Mouse (Mus musculus): ENCODE data around the gene Vkorc1l1. TPM values are rescaled to one million over a fixed set of nuclear protein-coding genes. Genes with fewer than 3 reads are reported as not detected.
"Not testable (repeated sequence)": the region's sequence is repeated elsewhere in the genome, so short reads cannot be mapped to it uniquely, and the experiment has no call there.

The Vkorc1l1 gene
- total RNA-seq, 2 experiments from 2014 or later, result 18.5 to 19.9 TPM

- intact Hi-C loops (cut with DNase I), result loop anchor here (2.0 kb wide), 1 partner anchor 32 kb away; the partner anchor contains the start of gene Nupr1l
- DNase-seq, result no peak
These were observed 855 bp upstream of the Vkorc1l1 start for GRCm38 (mm10) chr5:129940736-129941494.

- peak; percentile 46 to 48 for DNase-seq
- intact Hi-C loops (cut with DNase I), result not testable (repeated sequence)
These were observed 536 bp downstream of the Vkorc1l1 start for GRCm38 (mm10) chr5:129942073-129942939.

GRCm38 (mm10) chr5:129943402-129943801 is 1.6 kb downstream of the Vkorc1l1 start:
- DNase-seq, result no peak
- intact Hi-C loops (cut with DNase I), result no loop called here

- intact Hi-C loops (cut with DNase I), result no loop called here
- DNase-seq, result no peak
These were observed 5.8 kb downstream of the Vkorc1l1 start for GRCm38 (mm10) chr5:129947528-129948033.

GRCm38 (mm10) chr5:129952143-129952542 is 10.4 kb downstream of the Vkorc1l1 start:
- intact Hi-C loops (cut with DNase I), result no loop called here
- DNase-seq, result no peak

GRCm38 (mm10) chr5:129954473-129955254 is 12.9 kb downstream of the Vkorc1l1 start:
- peak; percentile 18 to 22 for DNase-seq
- intact Hi-C loops (cut with DNase I), result no loop called here

GRCm38 (mm10) chr5:129955792-129956191 is 14.0 kb downstream of the Vkorc1l1 start:
- intact Hi-C loops (cut with DNase I), result no loop called here
- DNase-seq, result no peak

- DNase-seq, result no peak
- intact Hi-C loops (cut with DNase I), result no loop called here
These were observed 21.5 kb downstream of the Vkorc1l1 start for GRCm38 (mm10) chr5:129963224-129963623.

- DNase-seq, result no peak
- intact Hi-C loops (cut with DNase I), result no loop called here
These were observed 24.7 kb downstream of the Vkorc1l1 start for GRCm38 (mm10) chr5:129966448-129966847.

GRCm38 (mm10) chr5:129968417-129968816 is 26.6 kb downstream of the Vkorc1l1 start:
- no peak for DNase-seq
- intact Hi-C loops (cut with DNase I), result no loop called here

GRCm38 (mm10) chr5:129971491-129971890 is 29.7 kb downstream of the Vkorc1l1 start:
- DNase-seq, result no peak
- intact Hi-C loops (cut with DNase I), result no loop called here

GRCm38 (mm10) chr5:129974354-129974753 is 32.6 kb downstream of the Vkorc1l1 start:
- intact Hi-C loops (cut with DNase I), result no loop called here
- DNase-seq, result no peak

GRCm38 (mm10) chr5:129974866-129975311 is 33.1 kb downstream of the Vkorc1l1 start:
- DNase-seq, result no peak
- intact Hi-C loops (cut with DNase I), result no loop called here

- DNase-seq, result no peak
- intact Hi-C loops (cut with DNase I), result no loop called here
These were observed 36.0 kb downstream of the Vkorc1l1 start for GRCm38 (mm10) chr5:129977768-129978167.

GRCm38 (mm10) chr5:129978608-129979007 is 36.8 kb downstream of the Vkorc1l1 start:
- no peak for DNase-seq
- intact Hi-C loops (cut with DNase I), result no loop called here

GRCm38 (mm10) chr5:129980216-129980615 is 38.4 kb downstream of the Vkorc1l1 start:
- no peak for DNase-seq
- intact Hi-C loops (cut with DNase I), result no loop called here

GRCm38 (mm10) chr5:129989376-129989775 is 47.6 kb downstream of the Vkorc1l1 start:
- intact Hi-C loops (cut with DNase I), result no loop called here
- DNase-seq, result no peak

GRCm38 (mm10) chr5:129991898-129992297 is 50.1 kb downstream of the Vkorc1l1 start:
- intact Hi-C loops (cut with DNase I), result loop anchor here (10.0 kb wide), 1 partner anchor 863 kb away; no protein-coding TSS in a partner anchor
- no peak for DNase-seq

- intact Hi-C loops (cut with DNase I), result loop anchor here (10.0 kb wide), 1 partner anchor 861 kb away; no protein-coding TSS in a partner anchor
- no peak for DNase-seq
These were observed 51.6 kb downstream of the Vkorc1l1 start for GRCm38 (mm10) chr5:129993374-129993773.

- intact Hi-C loops (cut with DNase I), result loop anchor here (10.0 kb wide), 1 partner anchor 860 kb away; no protein-coding TSS in a partner anchor
- DNase-seq, result no peak
These were observed 53.2 kb downstream of the Vkorc1l1 start for GRCm38 (mm10) chr5:129994989-129995388.

All from heart, postnatal 10 days (tissue).